Mouse (Mus musculus): ENCODE data around the gene Sept8. TPM values are rescaled to one million over a fixed set of nuclear protein-coding genes. Genes with fewer than 3 reads are reported as not detected.
A peak's percentile ranks its signal among the peaks of the same experiment; 100 is the strongest.

Sept8 gene
- polyA plus RNA-seq, 1 experiment from 2014 or later, result 33.8 TPM

DNA sequence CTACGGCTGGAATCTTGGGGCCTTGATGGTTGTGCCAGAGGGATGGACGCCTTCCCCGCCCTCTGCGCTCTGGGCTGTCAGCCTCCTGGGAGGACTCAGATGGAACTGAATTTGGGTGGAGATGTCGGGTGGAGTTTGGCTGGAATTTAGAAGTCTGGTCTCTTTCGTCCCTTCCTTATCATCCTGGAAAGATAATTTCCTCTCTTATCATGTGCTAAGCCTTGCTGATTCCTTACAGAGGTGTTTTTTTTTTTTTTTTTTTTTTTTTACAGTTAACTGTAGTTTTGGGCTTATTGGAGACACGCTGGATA lies 2.7 kb downstream of the Sept8 start:
- peak overlapping the region; percentile 81 for H3K4me3 ChIP-seq (replicated peaks; ENCODE audit: low read length)
- ATAC-seq (ENCODE audit: insufficient read depth, low FRiP score), result no peak

DNA sequence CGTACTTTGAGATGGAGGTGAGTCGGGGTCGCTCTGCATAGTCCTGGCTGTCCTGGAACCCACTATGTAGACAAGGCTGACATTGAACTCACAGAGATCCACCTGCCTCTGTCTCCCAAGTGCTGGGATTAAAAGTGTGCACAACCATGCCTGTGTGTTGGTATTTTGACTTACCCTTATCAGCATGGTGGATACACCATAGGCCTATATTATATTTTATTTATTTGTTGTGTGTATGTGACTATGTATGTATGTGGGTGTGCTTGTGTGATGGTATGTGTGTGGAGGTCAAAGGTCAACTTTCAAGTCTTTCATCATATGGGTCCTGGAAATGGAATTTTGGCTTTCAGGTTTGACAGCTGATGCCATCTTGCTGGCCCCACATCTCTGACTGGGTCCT lies 3.3 kb downstream of the Sept8 start:
- H3K4me1 ChIP-seq (ENCODE audit: control insufficient read depth, insufficient read depth, low read length), result peaks cover 28% of the 10 kb centered on the region
- no peak for ATAC-seq (ENCODE audit: insufficient read depth, low FRiP score)

More for the DNA sequence above, 2.7 kb downstream of the Sept8 start:
- no peaks in the 10 kb centered on the region for H3K9me3 ChIP-seq (replicated peaks; ENCODE audit: control insufficient read depth, low read length)
- 75% methylated on average over 7 of the region's 7 CpGs for WGBS
- no peaks in the 10 kb centered on the region for H3K36me3 ChIP-seq (ENCODE audit: control insufficient read depth, insufficient read depth, low read length)
- no peaks in the 10 kb centered on the region for H3K27me3 ChIP-seq (ENCODE audit: control insufficient read depth, insufficient read depth, low read length)
- peaks cover 31% of the 10 kb centered on the region for H3K4me1 ChIP-seq (ENCODE audit: control insufficient read depth, insufficient read depth, low read length)
- H3K4me2 ChIP-seq (ENCODE audit: low read depth, low read length), result peak overlapping the region; percentile 81
- no peak overlapping the region for H3K9ac ChIP-seq (ENCODE audit: low read length)
- no peak overlapping the region; the same call in 1 of the 2 replicates for H3K27ac ChIP-seq (ENCODE audit: low read length)

DNA sequence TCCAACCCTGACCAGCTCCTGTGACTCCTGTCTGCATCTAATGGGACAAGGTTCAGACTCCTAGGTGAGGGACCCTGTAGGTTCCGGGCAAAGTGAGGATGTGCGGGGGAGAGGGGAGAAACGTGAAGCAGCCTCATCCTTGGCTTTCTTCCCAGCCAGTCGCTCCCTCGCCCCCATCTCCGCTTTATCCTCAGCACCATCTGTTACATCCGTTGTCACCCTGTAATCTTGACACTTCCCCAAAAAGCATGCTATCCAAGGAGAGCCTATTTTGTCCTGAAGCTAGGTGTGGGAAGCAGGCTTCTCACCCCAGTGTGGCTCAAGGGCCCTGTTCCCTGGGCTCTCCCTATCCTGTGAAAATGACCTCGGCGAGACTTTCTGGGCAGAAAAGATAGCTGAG lies 3.9 kb downstream of the Sept8 start:
- ATAC-seq (ENCODE audit: insufficient read depth, low FRiP score), result no peak
- no peak overlapping the region for H3K4me2 ChIP-seq (ENCODE audit: low read depth, low read length)
- peaks cover 28% of the 10 kb centered on the region for H3K4me1 ChIP-seq (ENCODE audit: control insufficient read depth, insufficient read depth, low read length)
- 39% methylated on average over 9 of the region's 9 CpGs for WGBS
- H3K27me3 ChIP-seq (ENCODE audit: control insufficient read depth, insufficient read depth, low read length), result no peaks in the 10 kb centered on the region
- no peaks in the 10 kb centered on the region for H3K9me3 ChIP-seq (replicated peaks; ENCODE audit: control insufficient read depth, low read length)
- H3K27ac ChIP-seq (ENCODE audit: low read length), result no peak overlapping the region
- no peak overlapping the region for H3K4me3 ChIP-seq (replicated peaks; ENCODE audit: low read length)
- H3K9ac ChIP-seq (ENCODE audit: low read length), result no peak overlapping the region
- no peaks in the 10 kb centered on the region for H3K36me3 ChIP-seq (ENCODE audit: control insufficient read depth, insufficient read depth, low read length)

More for the DNA sequence above, 3.3 kb downstream of the Sept8 start:
- Histone ChIP-seq H3K36me3 (ENCODE audit: control insufficient read depth, insufficient read depth, low read length) (no peaks in the 10 kb centered on the region), H3K9ac (ENCODE audit: low read length) (no peak overlapping the region), H3K27ac (ENCODE audit: low read length) (no peak overlapping the region), H3K27me3 (ENCODE audit: control insufficient read depth, insufficient read depth, low read length) (no peaks in the 10 kb centered on the region), H3K4me3 (replicated peaks; ENCODE audit: low read length) (no peak overlapping the region), H3K4me2 (ENCODE audit: low read depth, low read length) (no peak overlapping the region), H3K9me3 (replicated peaks; ENCODE audit: control insufficient read depth, low read length) (no peaks in the 10 kb centered on the region)
- WGBS, result 95% methylated on average over 3 of the region's 3 CpGs

DNA sequence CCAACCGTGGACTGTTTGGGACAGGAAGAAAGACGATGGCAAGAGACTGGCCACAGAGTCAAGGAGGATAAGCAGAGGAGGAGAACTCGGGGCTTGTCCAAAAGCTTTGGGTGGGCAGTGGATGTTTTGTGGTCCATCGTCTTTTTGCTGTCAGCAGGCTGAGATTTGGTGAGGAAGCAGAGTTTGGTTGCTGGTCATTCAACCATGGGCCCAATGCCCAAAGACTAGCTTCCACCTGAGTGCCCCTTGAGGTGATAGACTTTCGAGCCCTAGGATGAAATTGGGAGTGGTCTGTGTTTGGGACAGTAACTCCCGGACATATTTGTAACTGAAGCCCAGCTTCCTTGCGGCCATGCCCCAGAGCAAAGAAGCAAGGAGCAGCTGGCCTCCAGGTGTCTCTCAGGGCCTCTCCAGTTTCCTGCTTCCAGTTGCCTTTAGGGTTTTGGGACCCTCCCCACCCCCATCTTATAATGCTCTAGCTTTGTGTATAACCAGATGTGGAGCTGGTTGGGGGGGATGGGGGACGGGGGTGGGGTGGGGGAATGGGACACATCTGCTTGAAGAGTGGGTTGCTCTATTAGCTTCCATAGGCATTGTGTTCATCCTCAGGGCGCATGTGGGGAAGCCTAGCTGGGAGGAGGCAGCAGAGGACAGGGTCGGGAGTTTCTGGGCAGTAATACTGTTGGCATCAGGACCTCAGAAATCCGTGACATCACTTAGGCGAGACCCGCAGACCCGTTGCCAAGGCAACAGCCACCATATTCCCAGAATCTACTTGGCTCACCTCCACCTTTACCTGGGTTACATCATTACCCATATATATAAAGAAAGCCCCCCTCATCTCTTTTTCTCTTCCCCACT lies 4.7 kb downstream of the Sept8 start:
- no peak overlapping the region for H3K4me3 ChIP-seq (replicated peaks; ENCODE audit: low read length)
- ATAC-seq (ENCODE audit: insufficient read depth, low FRiP score), result no peak
- no peaks in the 10 kb centered on the region for H3K36me3 ChIP-seq (ENCODE audit: control insufficient read depth, insufficient read depth, low read length)
- 75% methylated on average over 14 of the region's 14 CpGs for WGBS
- H3K4me2 ChIP-seq (ENCODE audit: low read depth, low read length), result no peak overlapping the region
- no peak overlapping the region for H3K27ac ChIP-seq (ENCODE audit: low read length)
- no peak overlapping the region for H3K9ac ChIP-seq (ENCODE audit: low read length)
- H3K9me3 ChIP-seq (replicated peaks; ENCODE audit: control insufficient read depth, low read length), result no peaks in the 10 kb centered on the region
- H3K27me3 ChIP-seq (ENCODE audit: control insufficient read depth, insufficient read depth, low read length), result no peaks in the 10 kb centered on the region
- H3K4me1 ChIP-seq (ENCODE audit: control insufficient read depth, insufficient read depth, low read length), result peaks cover 30% of the 10 kb centered on the region

DNA sequence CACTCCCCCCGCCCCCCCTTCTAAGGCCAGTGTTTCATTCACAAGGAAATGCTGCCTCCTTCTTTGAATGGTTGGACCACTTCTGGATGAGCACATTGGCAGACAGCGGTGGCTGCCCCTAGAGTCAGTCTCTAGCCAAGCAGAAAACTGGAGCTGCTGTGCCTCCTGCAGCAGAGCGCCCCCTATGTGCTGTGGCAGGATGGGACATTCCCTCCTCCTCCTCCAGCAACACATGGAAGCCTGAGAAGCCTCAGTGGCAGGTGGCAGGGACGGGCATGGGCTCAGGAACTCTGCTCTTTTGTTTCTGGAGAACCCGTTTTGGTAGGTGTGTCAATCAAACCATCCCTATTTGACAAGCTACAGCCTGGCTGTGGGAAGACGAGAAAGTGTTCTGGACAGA lies 5.8 kb downstream of the Sept8 start:
- no peak overlapping the region for H3K4me2 ChIP-seq (ENCODE audit: low read depth, low read length)
- 74% methylated on average over 6 of the region's 6 CpGs for WGBS
- H3K27ac ChIP-seq (ENCODE audit: low read length), result no peak overlapping the region
- ATAC-seq (ENCODE audit: insufficient read depth, low FRiP score), result no peak
- peaks cover 37% of the 10 kb centered on the region for H3K4me1 ChIP-seq (ENCODE audit: control insufficient read depth, insufficient read depth, low read length)
- no peaks in the 10 kb centered on the region for H3K27me3 ChIP-seq (ENCODE audit: control insufficient read depth, insufficient read depth, low read length)
- no peaks in the 10 kb centered on the region for H3K9me3 ChIP-seq (replicated peaks; ENCODE audit: control insufficient read depth, low read length)
- no peak overlapping the region for H3K4me3 ChIP-seq (replicated peaks; ENCODE audit: low read length)
- no peak overlapping the region for H3K9ac ChIP-seq (ENCODE audit: low read length)
- H3K36me3 ChIP-seq (ENCODE audit: control insufficient read depth, insufficient read depth, low read length), result no peaks in the 10 kb centered on the region

DNA sequence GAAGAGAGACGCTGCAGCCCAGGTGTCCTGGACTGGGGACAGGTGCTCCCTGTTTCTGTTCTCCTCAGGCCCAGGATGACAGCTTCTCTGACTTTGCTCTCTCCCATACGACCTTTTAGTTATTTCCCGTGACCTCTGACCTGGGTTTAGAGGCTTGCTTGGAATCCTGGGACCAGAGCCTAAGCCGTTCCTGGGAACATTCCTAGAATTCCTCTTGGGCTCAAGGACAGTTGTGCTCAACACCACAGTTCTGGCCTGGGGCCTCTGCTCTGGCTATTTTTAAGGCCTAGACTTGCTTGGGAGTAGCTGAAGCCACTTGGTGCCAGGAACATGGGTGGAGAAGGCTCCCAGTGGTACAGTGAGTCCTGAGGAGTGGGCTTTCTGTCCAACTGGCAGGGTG lies 6.4 kb downstream of the Sept8 start:
- Histone ChIP-seq H3K4me3 (replicated peaks; ENCODE audit: low read length) (no peak overlapping the region), H3K4me1 (ENCODE audit: control insufficient read depth, insufficient read depth, low read length) (peaks cover 36% of the 10 kb centered on the region), H3K9me3 (replicated peaks; ENCODE audit: control insufficient read depth, low read length) (no peaks in the 10 kb centered on the region), H3K4me2 (ENCODE audit: low read depth, low read length) (no peak overlapping the region), H3K27me3 (ENCODE audit: control insufficient read depth, insufficient read depth, low read length) (no peaks in the 10 kb centered on the region), H3K9ac (ENCODE audit: low read length) (no peak overlapping the region), H3K36me3 (ENCODE audit: control insufficient read depth, insufficient read depth, low read length) (no peaks in the 10 kb centered on the region), H3K27ac (ENCODE audit: low read length) (no peak overlapping the region)
- 44% methylated on average over 4 of the region's 4 CpGs for WGBS
- no peak for ATAC-seq (ENCODE audit: insufficient read depth, low FRiP score)

DNA sequence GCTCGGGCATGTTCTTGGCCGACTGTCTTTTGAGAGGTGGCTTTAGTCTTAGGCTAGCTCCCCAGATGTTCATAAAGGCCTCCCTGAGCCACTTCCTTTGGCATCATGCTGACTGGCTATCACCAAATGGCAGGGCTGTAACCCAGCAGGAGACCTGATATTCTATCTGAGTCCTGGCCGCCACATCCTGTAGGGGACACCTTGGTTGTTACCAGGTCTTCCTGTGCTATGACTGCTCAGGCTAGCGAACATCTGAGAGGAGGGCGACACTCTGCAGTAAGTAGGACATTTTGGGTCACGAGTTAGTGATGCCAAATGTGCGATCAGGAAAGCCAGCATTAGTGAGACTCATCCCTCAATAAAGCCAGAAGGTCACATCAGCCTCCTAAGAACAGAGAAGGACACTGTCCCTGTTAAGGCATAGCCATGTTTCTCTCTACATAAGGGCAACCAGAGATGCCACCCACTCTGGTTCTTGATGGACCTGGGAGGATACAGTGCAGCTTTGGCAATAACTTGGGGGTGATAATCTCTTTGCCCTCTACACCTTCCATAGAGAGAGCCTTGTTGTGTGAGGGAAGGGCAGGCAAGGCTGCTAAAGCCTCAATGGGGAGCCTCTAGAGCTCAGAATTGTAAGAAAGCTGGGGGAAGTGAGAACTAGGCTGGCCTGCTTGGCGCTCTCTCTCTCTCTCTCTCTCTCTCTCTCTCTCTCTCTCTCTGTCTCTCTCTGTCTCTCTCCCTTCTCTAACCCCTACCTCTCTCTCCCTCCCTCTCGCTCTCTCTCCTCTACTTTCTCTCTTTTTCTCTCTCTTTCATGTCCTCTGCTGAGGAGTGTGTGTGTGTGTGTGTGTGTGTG lies 9.6 kb downstream of the Sept8 start:
- Histone ChIP-seq H3K27ac (ENCODE audit: low read length) (peak overlapping the region; percentile 17; the same call in 1 of the 2 replicates), H3K36me3 (ENCODE audit: control insufficient read depth, insufficient read depth, low read length) (no peaks in the 10 kb centered on the region), H3K4me3 (replicated peaks; ENCODE audit: low read length) (no peak overlapping the region), H3K9me3 (replicated peaks; ENCODE audit: control insufficient read depth, low read length) (no peaks in the 10 kb centered on the region), H3K27me3 (ENCODE audit: control insufficient read depth, insufficient read depth, low read length) (no peaks in the 10 kb centered on the region), H3K4me1 (ENCODE audit: control insufficient read depth, insufficient read depth, low read length) (peaks cover 15% of the 10 kb centered on the region), H3K4me2 (ENCODE audit: low read depth, low read length) (no peak overlapping the region), H3K9ac (ENCODE audit: low read length) (0 out of 2 replicates have a peak overlapping the region, but pooled peaks have one; percentile 26)
- no peak for ATAC-seq (ENCODE audit: insufficient read depth, low FRiP score)
- 68% methylated on average over 9 of the region's 9 CpGs for WGBS

DNA sequence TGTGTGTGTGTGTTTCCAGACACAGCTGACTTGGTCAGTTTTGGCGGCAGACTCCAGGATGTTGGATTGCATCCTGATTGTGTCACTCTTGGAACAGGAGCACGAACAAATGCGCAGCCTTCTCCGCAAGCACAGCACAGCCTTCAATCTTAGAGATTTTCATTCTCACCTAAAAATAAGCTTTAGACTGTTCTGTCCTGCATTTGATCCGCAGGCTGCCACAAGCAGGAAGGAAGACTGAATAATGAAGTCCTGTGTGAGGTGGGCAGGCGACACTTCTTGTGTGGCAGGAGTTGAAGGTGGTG lies 10.1 kb downstream of the Sept8 start:
- Histone ChIP-seq H3K36me3 (ENCODE audit: control insufficient read depth, insufficient read depth, low read length) (0 out of 2 replicates have a peak, but pooled peaks cover 3% of the 10 kb centered on the region), H3K27me3 (ENCODE audit: control insufficient read depth, insufficient read depth, low read length) (no peaks in the 10 kb centered on the region), H3K4me3 (replicated peaks; ENCODE audit: low read length) (no peak overlapping the region), H3K27ac (ENCODE audit: low read length) (no peak overlapping the region), H3K4me2 (ENCODE audit: low read depth, low read length) (no peak overlapping the region), H3K9ac (ENCODE audit: low read length) (peak overlapping the region; percentile 50; the same call in 1 of the 2 replicates), H3K9me3 (replicated peaks; ENCODE audit: control insufficient read depth, low read length) (no peaks in the 10 kb centered on the region), H3K4me1 (ENCODE audit: control insufficient read depth, insufficient read depth, low read length) (peaks cover 9% of the 10 kb centered on the region)
- WGBS, result 46% methylated on average over 6 of the region's 6 CpGs
- no peak for ATAC-seq (ENCODE audit: insufficient read depth, low FRiP score)

DNA sequence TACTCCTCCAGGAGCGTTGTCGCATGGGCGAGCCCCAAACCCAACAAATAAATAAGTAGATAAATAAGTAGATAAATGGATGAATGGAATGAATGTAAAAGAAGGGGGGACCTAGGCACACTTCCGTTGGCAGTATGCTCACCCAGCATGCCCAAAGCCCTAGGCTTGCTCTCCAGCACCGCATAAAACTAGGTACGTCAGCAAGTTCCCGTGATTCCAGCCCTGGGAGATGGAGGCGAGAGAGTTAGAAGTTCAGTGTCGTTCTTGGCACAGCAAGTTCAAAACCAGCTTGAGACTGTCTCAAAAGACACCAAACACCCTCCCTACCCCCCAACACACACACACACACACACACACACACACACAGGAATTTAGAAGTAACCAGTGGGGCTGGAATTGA lies 10.9 kb downstream of the Sept8 start:
- H3K4me3 ChIP-seq (replicated peaks; ENCODE audit: low read length), result no peak overlapping the region
- H3K36me3 ChIP-seq (ENCODE audit: control insufficient read depth, insufficient read depth, low read length), result 0 out of 2 replicates have a peak, but pooled peaks cover 3% of the 10 kb centered on the region
- H3K4me2 ChIP-seq (ENCODE audit: low read depth, low read length), result no peak overlapping the region
- H3K27ac ChIP-seq (ENCODE audit: low read length), result no peak overlapping the region
- no peak for ATAC-seq (ENCODE audit: insufficient read depth, low FRiP score)
- no peaks in the 10 kb centered on the region for H3K9me3 ChIP-seq (replicated peaks; ENCODE audit: control insufficient read depth, low read length)
- H3K9ac ChIP-seq (ENCODE audit: low read length), result no peak overlapping the region
- no peaks in the 10 kb centered on the region for H3K27me3 ChIP-seq (ENCODE audit: control insufficient read depth, insufficient read depth, low read length)
- WGBS, result 76% methylated on average over 9 of the region's 9 CpGs
- peaks cover 9% of the 10 kb centered on the region for H3K4me1 ChIP-seq (ENCODE audit: control insufficient read depth, insufficient read depth, low read length)

All from stomach, embryonic 16.5 days (tissue).